26 mouse cellular contexts compared by ENCODE assay signal in genomic region chr13:51255688-51256087, GRCm38 (mm10).
"Had no signal": no experiment of that assay in that cellular context is flagged by ENCODE, and none has a peak within 500 bp of the region (broad histone marks: within the 10 kb centered on the region; RNA-seq: fewer than 3 reads in every experiment).

No protein-coding gene starts in this region.

- H3K27ac ChIP-seq: heart, adult 2 months; heart, embryonic 13.5 days; heart, embryonic 15.5 days; hindbrain, embryonic 13.5 days; hindbrain, embryonic 15.5 days; hindbrain, postnatal 0 days; layer of hippocampus, adult 2 months; limb, embryonic 12.5 days; liver, embryonic 13.5 days; liver, embryonic 15.5 days had no signal

- ATAC-seq: hindbrain, postnatal 0 days; intestine, embryonic 16.5 days had no signal

- H3K4me1 ChIP-seq: heart, embryonic 15.5 days; liver, embryonic 13.5 days; liver, embryonic 15.5 days had no signal

- H3K9ac ChIP-seq: heart, embryonic 13.5 days; heart, embryonic 15.5 days; hindbrain, embryonic 13.5 days; hindbrain, embryonic 15.5 days; limb, embryonic 12.5 days; liver, embryonic 13.5 days; liver, embryonic 15.5 days had no signal

- H3K4me2 ChIP-seq: heart, embryonic 11.5 days; heart, embryonic 13.5 days; heart, embryonic 15.5 days; hindbrain, embryonic 13.5 days; hindbrain, embryonic 15.5 days; limb, embryonic 12.5 days; liver, embryonic 11.5 days; liver, embryonic 13.5 days; liver, embryonic 15.5 days had no signal

- H3K4me3 ChIP-seq: heart, adult 2 months; heart, embryonic 13.5 days; heart, embryonic 15.5 days; hindbrain, embryonic 13.5 days; hindbrain, embryonic 15.5 days; layer of hippocampus, adult 2 months; limb, embryonic 12.5 days; liver, embryonic 13.5 days; liver, embryonic 15.5 days had no signal

- H3K9me3 ChIP-seq: heart, embryonic 13.5 days; heart, embryonic 15.5 days; hindbrain, embryonic 13.5 days; hindbrain, embryonic 15.5 days; liver, embryonic 13.5 days; liver, embryonic 15.5 days had no signal

- H3K27me3 ChIP-seq: heart, embryonic 13.5 days; heart, embryonic 15.5 days; hindbrain, embryonic 13.5 days; hindbrain, embryonic 15.5 days; limb, embryonic 12.5 days; liver, embryonic 13.5 days; liver, embryonic 15.5 days had no signal

- DNase-seq: gastrocnemius, postnatal 14 days; gastrocnemius, postnatal 36 days; heart, adult 11 months; heart, adult 2 months; heart, postnatal 14 days; heart, postnatal 36 days; kidney, adult 18-20 months; kidney, adult 8-10 months; kidney, postnatal 10 days; kidney, postnatal 25 days; kidney, postnatal 4 days; layer of hippocampus, postnatal 36 days; left cerebral cortex, postnatal 4 days; liver; liver, embryonic 13.5 days had no signal

- H3K36me3 ChIP-seq: heart, embryonic 13.5 days; heart, embryonic 15.5 days; hindbrain, embryonic 13.5 days; hindbrain, embryonic 15.5 days; limb, embryonic 12.5 days; liver, embryonic 13.5 days; liver, embryonic 15.5 days had no signal
